Mouse (Mus musculus) cerebellum, postnatal 10 days (tissue): ENCODE results near the gene Mpeg1.

ENCODE experiments used
- DNase-seq, 2 experiments: peaks; one replicate each; pipeline ENCODE4 v3.0.0; 2021; ENCODE audit warnings: mixed read lengths in 2 of 2

Gene Mpeg1

DNA sequence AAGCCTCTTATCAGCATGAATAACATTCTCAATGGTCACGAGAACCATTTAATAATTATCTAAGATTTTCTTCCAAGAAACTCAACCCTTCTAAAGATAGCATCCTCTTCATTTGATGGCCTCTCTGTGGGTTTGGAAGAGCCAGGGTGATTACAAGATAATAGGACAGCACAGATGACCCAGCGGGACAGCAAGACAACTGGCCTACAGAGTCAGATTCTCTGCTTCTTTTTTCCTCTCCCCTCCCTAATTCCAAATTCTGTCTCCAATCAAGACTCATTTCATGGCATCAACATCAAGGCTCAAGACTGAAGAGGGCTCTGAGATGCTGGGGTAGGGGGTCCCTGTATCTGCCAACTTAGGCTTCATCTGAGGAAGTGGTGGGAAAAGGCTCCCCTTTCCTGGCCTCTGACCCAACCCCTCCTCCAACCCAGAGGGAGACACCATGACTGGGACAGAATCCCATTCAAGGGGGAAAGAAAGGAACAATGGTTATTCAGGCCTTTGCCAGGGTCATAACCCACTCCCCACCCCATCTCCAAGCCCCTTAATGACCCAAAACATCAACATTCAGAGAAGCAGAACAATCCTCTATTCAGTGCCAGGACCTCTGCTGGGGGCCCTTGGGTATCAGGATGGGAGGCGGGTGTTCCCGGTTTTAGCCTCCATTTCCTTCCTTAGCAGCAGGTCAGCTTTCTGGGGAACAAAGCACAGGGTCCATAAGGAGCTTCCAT lies 33.0 kb downstream of the Mpeg1 start:
- DNase-seq, result peak in 1 of 2 experiments; percentile 28

- DNase-seq, result no peak
Observed at GRCm38 (mm10) chr19:12494187-12494458, 33.5 kb downstream of the Mpeg1 start.

- DNase-seq, result no peak
Observed at GRCm38 (mm10) chr19:12494972-12495535, 34.5 kb downstream of the Mpeg1 start.

- no peak for DNase-seq
Observed at GRCm38 (mm10) chr19:12496241-12496640, 35.7 kb downstream of the Mpeg1 start.

DNA sequence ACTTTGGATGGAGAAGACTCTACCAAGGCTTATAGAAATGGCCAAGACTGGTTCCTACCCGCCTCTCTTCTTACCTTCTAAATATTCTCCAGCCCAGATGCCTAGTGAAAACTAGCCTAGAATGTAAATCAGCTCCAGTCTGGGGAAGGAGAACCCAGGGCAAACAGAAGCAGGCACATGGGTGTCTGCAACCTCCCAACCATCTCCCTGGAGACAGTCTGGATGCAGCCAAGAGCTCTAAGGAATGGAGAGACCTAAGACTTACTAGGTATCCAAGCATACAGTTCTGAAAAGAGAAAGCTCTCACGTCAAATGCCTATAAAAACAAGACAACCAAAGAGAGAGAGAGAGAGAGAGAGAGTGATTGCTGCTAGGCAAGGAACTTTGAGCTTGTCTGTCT lies 37.3 kb downstream of the Mpeg1 start:
- no peak for DNase-seq

DNA sequence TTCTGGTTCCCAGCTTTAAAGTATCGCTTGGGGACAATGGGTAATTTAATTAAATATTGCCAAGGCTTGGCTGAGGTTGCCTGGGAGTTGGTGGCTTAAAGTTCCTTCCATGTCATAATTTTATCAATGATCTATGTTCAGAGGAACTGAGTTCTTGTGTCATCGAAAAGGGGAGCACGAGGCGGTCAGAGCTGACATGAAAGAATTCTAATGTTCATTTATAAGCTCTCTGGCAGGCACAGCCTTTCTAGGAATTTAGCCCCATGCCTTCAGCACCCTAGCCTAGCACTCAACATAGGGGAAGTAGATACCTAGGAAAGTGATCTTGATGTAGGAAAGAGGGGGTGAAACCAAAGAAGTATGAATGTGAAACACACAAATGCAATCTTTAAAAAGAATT lies 37.7 kb downstream of the Mpeg1 start:
- DNase-seq, result no peak

GRCm38 (mm10) chr19:12498941-12499340 lies 38.4 kb downstream of the Mpeg1 start:
- DNase-seq, result no peak

DNA sequence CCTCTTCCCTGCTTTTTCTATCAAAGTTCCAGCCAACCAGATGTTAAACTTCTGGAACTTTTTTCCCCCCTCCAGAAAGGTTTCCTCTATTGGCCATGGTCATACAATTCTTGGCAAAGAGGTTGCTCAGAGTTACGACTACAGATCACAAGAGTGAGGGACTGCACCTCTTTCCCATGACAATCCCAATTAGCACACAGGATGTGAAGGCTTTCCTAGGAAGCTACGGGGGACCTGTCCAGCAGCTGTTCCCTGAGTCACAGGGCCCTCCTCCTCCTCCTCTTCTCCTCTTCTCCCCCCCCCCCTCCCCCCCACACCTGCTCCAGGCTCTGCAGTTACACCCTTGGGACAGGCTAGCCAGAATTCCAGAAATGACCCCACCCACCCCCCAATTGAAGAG lies 38.9 kb downstream of the Mpeg1 start:
- no peak for DNase-seq

- DNase-seq, result peak; percentile 39 to 58
Observed at GRCm38 (mm10) chr19:12500124-12500523, 39.5 kb downstream of the Mpeg1 start.

DNA sequence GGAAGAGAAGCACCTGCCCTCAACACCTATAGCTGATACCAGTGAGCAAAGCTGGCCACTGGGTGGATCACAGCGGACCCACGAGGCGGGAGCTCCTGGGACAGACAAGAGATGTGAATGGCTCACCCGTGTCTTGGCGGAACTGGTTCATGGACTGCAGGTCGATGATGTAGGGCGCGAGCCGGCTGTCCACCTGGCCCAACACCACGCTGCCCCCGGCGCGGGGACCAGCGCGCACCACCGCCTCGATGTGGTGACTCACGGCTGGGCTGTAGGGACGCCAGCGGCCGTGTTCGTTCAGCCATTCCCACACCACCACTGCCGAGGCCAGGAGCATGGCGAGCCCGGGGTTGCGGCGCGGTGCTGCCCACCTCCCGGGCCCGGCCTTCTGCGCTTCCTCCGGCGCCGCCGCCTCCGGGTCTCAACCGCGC lies 40.3 kb downstream of the Mpeg1 start:
- DNase-seq, result peak; percentile 60 to 65

DNA sequence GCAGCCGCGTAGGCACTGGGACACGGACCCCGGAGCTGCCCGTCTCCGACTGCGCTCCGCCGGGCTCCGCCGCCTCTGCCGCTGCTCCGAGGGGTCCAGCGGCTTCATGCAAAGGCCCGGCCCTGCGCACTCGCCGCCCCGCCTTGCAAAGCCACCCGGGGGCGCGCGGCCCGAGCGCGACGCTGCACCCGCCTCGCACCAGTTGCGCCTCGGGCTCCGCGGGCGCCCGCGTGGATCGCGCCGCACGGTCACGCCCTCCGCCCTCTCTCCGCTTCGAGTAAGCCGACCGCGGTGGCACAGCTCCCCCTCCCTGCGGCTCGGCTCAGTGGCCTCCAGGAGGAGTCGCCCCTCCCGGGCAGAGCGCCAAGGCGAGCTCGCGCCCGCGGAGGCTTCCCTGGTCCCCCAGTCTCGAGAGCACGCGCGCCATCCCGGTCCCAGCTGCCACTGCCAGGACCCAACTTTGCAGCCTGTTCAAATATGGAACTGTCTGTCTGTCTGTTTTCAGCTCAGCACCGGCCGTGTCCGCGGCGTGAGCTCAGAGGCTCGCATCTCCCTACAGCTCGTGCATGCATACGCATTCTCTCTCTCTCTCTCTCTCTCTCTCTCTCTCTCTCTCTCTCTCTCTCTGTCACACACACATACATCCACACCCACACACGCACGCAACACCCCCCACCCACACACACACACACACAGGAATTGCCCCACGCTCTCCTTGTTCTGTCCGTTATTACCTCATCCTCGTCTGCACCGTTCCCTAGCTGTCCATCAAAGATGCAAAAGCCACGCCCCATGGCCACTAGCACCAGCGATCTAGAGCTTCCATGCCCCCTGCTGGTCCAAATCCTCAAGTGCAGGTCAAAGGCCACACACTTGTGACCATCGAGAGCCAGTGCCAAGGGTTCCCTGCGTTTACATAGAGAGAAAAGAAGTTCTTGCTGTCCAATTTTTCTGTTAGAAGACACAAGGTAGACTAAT lies 41.1 kb downstream of the Mpeg1 start, which contains the start of gene Dtx4:
Gene Dtx4 (minus strand): TSS at position 85 of the 978 bp plus-strand sequence.
- DNase-seq, result peak; percentile 96 to 98

DNA sequence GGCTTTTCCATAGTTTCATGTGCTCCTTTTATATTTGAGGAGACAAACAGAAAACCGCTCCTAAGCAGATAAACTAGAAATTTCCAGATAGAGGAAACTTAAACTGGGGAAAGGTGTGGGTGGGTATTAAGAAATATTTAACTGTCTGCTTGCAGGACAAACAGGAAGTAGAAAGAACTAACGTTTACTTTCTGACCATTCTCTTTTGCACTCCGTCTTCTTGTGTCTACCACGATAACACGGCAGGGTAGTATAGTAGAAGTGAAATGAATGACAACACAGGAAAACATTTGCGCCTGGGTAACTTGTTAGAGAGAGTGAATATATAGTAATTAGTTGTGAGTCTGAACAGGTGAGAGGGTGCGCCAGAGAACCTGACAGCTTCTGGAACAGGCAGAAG lies 42.2 kb downstream of the Mpeg1 start:
- no peak for DNase-seq

GRCm38 (mm10) chr19:12514621-12515020 lies 54.0 kb downstream of the Mpeg1 start:
- no peak for DNase-seq
